ENCODE assay signal across 10 mouse cellular contexts in the genomic region with DNA sequence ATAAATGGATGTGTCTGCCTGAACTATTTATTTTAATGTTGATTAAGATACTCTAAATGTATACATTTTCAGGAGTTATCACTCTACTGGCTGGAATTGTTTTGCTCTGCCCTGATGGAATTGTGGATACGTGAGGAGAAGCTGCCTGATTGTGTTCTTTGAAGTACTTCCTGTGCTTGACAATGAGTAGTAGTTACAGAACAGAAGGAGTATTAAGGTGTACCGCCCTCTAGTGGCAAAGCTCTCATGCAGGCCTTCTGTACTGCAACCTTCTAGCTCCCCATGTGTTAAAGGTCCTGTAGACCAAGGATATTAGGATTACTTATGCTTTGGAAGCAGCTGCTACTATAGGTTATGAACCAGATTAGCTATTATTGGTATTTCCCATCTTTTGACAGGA.
DNase-seq lines count a peak whose midpoint lies in the region; ATAC-seq and TF ChIP-seq lines count a peak whose summit lies in the region.
"Had no signal": no experiment of that assay in that cellular context is flagged by ENCODE, and none has a peak within 500 bp of the region (broad histone marks: within the 10 kb centered on the region; RNA-seq: fewer than 3 reads in every experiment).

No protein-coding gene starts in this region.

- ATAC-seq in hindbrain, postnatal 0 days: no peak
- ATAC-seq in hindbrain, embryonic 12.5 days (ENCODE audit: low FRiP score): no peak
- ATAC-seq in G1E (ENCODE audit: extremely low read depth, insufficient number of reproducible peaks, low FRiP score, poor library complexity, severe bottlenecking): peak; percentile 63; the same call in 1 of the 2 replicates

- no peaks in the 10 kb centered on the region for H3K36me3 ChIP-seq in hindbrain, postnatal 0 days (ENCODE audit: insufficient read depth, low read length)
- H3K36me3 ChIP-seq in hindbrain, embryonic 12.5 days: no peaks in the 10 kb centered on the region
- no peaks in the 10 kb centered on the region for H3K36me3 ChIP-seq in G1E (replicated peaks)
- H3K36me3 ChIP-seq: embryonic facial prominence, embryonic 13.5 days; liver, embryonic 15.5 days had no signal

- H3K9ac ChIP-seq in hindbrain, postnatal 0 days (replicated peaks; ENCODE audit: low read length): no peak overlapping the region
- no peak overlapping the region for H3K9ac ChIP-seq in hindbrain, embryonic 12.5 days
- H3K9ac ChIP-seq: embryonic facial prominence, embryonic 13.5 days; liver, embryonic 15.5 days had no signal

- peak; percentile 34 for DNase-seq in hindbrain, postnatal 0 days (ENCODE audit: low spot score)
- DNase-seq in 3T3-L1 (ENCODE audit: low read depth, low spot score) (peak; percentile 62), G1E (ENCODE audit: low spot score) (no peak)
- DNase-seq in cerebellum, postnatal 25 days: peak; percentile 15 to 60
- DNase-seq in layer of hippocampus, adult 11-12 months (ENCODE audit: low spot score): peak; percentile 46
- peak; percentile 27 for DNase-seq in thymus, postnatal 25 days
- no peak for DNase-seq in spleen, adult 18-20 months

- H3K4me3 ChIP-seq in hindbrain, postnatal 0 days (ENCODE audit: low read length): no peak overlapping the region
- no peak overlapping the region for H3K4me3 ChIP-seq in hindbrain, embryonic 12.5 days
- no peak overlapping the region for H3K4me3 ChIP-seq in G1E (ENCODE audit: low read depth, low read length)
- H3K4me3 ChIP-seq: embryonic facial prominence, embryonic 13.5 days; liver, embryonic 15.5 days had no signal

- no peak overlapping the region for H3K27ac ChIP-seq in hindbrain, postnatal 0 days
- no peak overlapping the region for H3K27ac ChIP-seq in hindbrain, embryonic 12.5 days
- H3K27ac ChIP-seq: embryonic facial prominence, embryonic 13.5 days; liver, embryonic 15.5 days had no signal

- TF ChIP-seq CTCF in hindbrain, postnatal 0 days (IDR thresholded peaks at IDR 0.05; ENCODE audit: low read depth): peak; percentile 46; the same call in 1 of the 2 replicates
- peak; percentile 60; the same call in 1 of the 2 replicates for TF ChIP-seq CTCF in G1E (IDR thresholded peaks at IDR 0.05; ENCODE audit: low read depth, low read length)

- no peaks in the 10 kb centered on the region for H3K4me1 ChIP-seq in hindbrain, postnatal 0 days (ENCODE audit: insufficient read depth, low read length)
- H3K4me1 ChIP-seq in hindbrain, embryonic 12.5 days: no peaks in the 10 kb centered on the region
- H3K4me1 ChIP-seq in G1E (ENCODE audit: insufficient read depth, low read depth, low read length): peaks cover 5% of the 10 kb centered on the region; the same call in 1 of the 2 replicates
- H3K4me1 ChIP-seq: embryonic facial prominence, embryonic 13.5 days; liver, embryonic 15.5 days had no signal

- no peaks in the 10 kb centered on the region for H3K27me3 ChIP-seq in hindbrain, postnatal 0 days (ENCODE audit: insufficient read depth, low read length)
- no peaks in the 10 kb centered on the region for H3K27me3 ChIP-seq in hindbrain, embryonic 12.5 days
- no peaks in the 10 kb centered on the region for H3K27me3 ChIP-seq in G1E (ENCODE audit: insufficient read depth, low read length)
- H3K27me3 ChIP-seq: embryonic facial prominence, embryonic 13.5 days; liver, embryonic 15.5 days had no signal

- 29% methylated on average over 2 of the region's 2 CpGs for WGBS in hindbrain, postnatal 0 days
- 35% methylated on average over 2 of the region's 2 CpGs for WGBS in hindbrain, embryonic 12.5 days

- no peaks in the 10 kb centered on the region for H3K9me3 ChIP-seq in hindbrain, postnatal 0 days (ENCODE audit: low read length)
- H3K9me3 ChIP-seq in hindbrain, embryonic 12.5 days (replicated peaks): no peaks in the 10 kb centered on the region
- no peaks in the 10 kb centered on the region for H3K9me3 ChIP-seq in G1E (replicated peaks)
- H3K9me3 ChIP-seq: embryonic facial prominence, embryonic 13.5 days; liver, embryonic 15.5 days had no signal

- no peak overlapping the region for H3K4me2 ChIP-seq in hindbrain, postnatal 0 days (ENCODE audit: low read depth, low read length)
- no peak overlapping the region for H3K4me2 ChIP-seq in hindbrain, embryonic 12.5 days (replicated peaks)
- H3K4me2 ChIP-seq: embryonic facial prominence, embryonic 13.5 days; liver, embryonic 15.5 days had no signal

Comparison
In these comparisons a context has a peak if more than half of its experiments do, and no peak if none do; other contexts are left out.
1. DNase-seq: peak in hindbrain, postnatal 0 days (single experiment), 3T3-L1 (single experiment), cerebellum, postnatal 25 days (2 of 2), layer of hippocampus, adult 11-12 months (single experiment) and thymus, postnatal 25 days (single experiment); none in G1E (single experiment) and spleen, adult 18-20 months (0 of 2).